7 mouse cellular contexts compared by ENCODE assay signal in genomic region chr3:89226900-89227299, GRCm38 (mm10). TPM values are rescaled to one million over a fixed set of nuclear protein-coding genes. Genes with fewer than 3 reads are reported as not detected.
DNase-seq lines count a peak whose midpoint lies in the region; ATAC-seq lines count a peak whose summit lies in the region.

TSS of gene Mtx1 (minus strand) at chr3:89227088.

- 3% methylated on average over 20 of the region's 21 CpGs for WGBS in embryonic facial prominence, embryonic 15.5 days
- WGBS in limb, embryonic 11.5 days, result 1% methylated on average over 21 of the region's 21 CpGs

- peak within 1 kb of the TSS; percentile 82 for H3K4me2 ChIP-seq in embryonic facial prominence, embryonic 15.5 days (replicated peaks)
- H3K4me2 ChIP-seq in limb, embryonic 11.5 days (ENCODE audit: low read depth, severe bottlenecking), result peak within 1 kb of the TSS; percentile 92

- peaks cover 9% of the 10 kb centered on the region; the same call in 1 of the 2 replicates for H3K36me3 ChIP-seq in embryonic facial prominence, embryonic 15.5 days
- no peaks in the 10 kb centered on the region; the same call in 1 of the 2 replicates for H3K36me3 ChIP-seq in limb, embryonic 11.5 days (ENCODE audit: control insufficient read depth, insufficient read depth, low read length)

- no peak for ATAC-seq in embryonic facial prominence, embryonic 15.5 days (ENCODE audit: insufficient number of reproducible peaks, low FRiP score, low TSS enrichment, low read depth)
- 0 out of 2 replicates have a peak, but pooled peaks have one; percentile 7 for ATAC-seq in limb, embryonic 11.5 days (ENCODE audit: insufficient number of reproducible peaks, low FRiP score, low TSS enrichment, low read depth)
- no peak for ATAC-seq in neutrophil, adult 5-6 weeks (ENCODE audit: extremely low read depth, insufficient number of reproducible peaks, low FRiP score, poor library complexity, severe bottlenecking)

- peak within 1 kb of the TSS; percentile 7; the same call in 1 of the 2 replicates for H3K9ac ChIP-seq in embryonic facial prominence, embryonic 15.5 days
- peak within 1 kb of the TSS; percentile 62 for H3K9ac ChIP-seq in limb, embryonic 11.5 days (ENCODE audit: low read length)

- no peak for DNase-seq in thymus, postnatal 0 days (ENCODE audit: low spot score)
- DNase-seq in thymus, postnatal 25 days, result no peak
- no peak for DNase-seq in heart, postnatal 14 days
- no peak for DNase-seq in limb, embryonic 11.5 days (ENCODE audit: low spot score)
- DNase-seq in embryo, embryonic 10.5 days (ENCODE audit: low spot score), result no peak

- peaks cover 37% of the 10 kb centered on the region for H3K4me1 ChIP-seq in embryonic facial prominence, embryonic 15.5 days
- H3K4me1 ChIP-seq in limb, embryonic 11.5 days (ENCODE audit: control insufficient read depth, insufficient read depth, low read length), result peaks cover 24% of the 10 kb centered on the region

- peak within 1 kb of the TSS; percentile 46 for H3K4me3 ChIP-seq in embryonic facial prominence, embryonic 15.5 days (replicated peaks)
- peak within 1 kb of the TSS; percentile 44 for H3K4me3 ChIP-seq in limb, embryonic 11.5 days (ENCODE audit: low read depth, low read length)

- H3K27me3 ChIP-seq in embryonic facial prominence, embryonic 15.5 days, result no peaks in the 10 kb centered on the region; the same call in 1 of the 2 replicates
- H3K27me3 ChIP-seq in limb, embryonic 11.5 days (ENCODE audit: control insufficient read depth, insufficient read depth, low read length), result 0 out of 2 replicates have a peak, but pooled peaks cover 2% of the 10 kb centered on the region

- no peaks in the 10 kb centered on the region for H3K9me3 ChIP-seq in embryonic facial prominence, embryonic 15.5 days (replicated peaks)
- H3K9me3 ChIP-seq in limb, embryonic 11.5 days (ENCODE audit: control insufficient read depth, low read length), result no peaks in the 10 kb centered on the region

- H3K27ac ChIP-seq in embryonic facial prominence, embryonic 15.5 days (replicated peaks), result peak within 1 kb of the TSS; percentile 89
- peak within 1 kb of the TSS; percentile 55 for H3K27ac ChIP-seq in limb, embryonic 11.5 days (replicated peaks; ENCODE audit: low read depth, low read length)

- intact Hi-C loops in heart, postnatal 14 days (cut with DNase I), result no loop called here

RNA-seq across cellular contexts. Expression of gene Mtx1, which starts in this region (rescaled TPM):
- 206 and 223 TPM in 2 replicates for polyA plus RNA-seq in thymus, postnatal 0 days (2015; fragmentation: Nextera tagmentation; extraction: Ambion mirVana)
- polyA plus RNA-seq in embryonic facial prominence, embryonic 15.5 days (2015; fragmentation: Nextera tagmentation; extraction: Ambion mirVana), result 173 and 196 TPM in 2 replicates
- total RNA-seq in heart, postnatal 14 days (2021), result 10 to 100 TPM; 64.8 to 69.8 TPM
- 213 and 231 TPM in 2 replicates for polyA plus RNA-seq in limb, embryonic 11.5 days (2014; fragmentation: Nextera tagmentation; extraction: Ambion mirVana)
- 65.6 and 83.4 TPM in 2 replicates for total RNA-seq in neutrophil, adult 5-6 weeks (2017)
